Mouse (Mus musculus) midbrain, postnatal 0 days (tissue): ENCODE results near the gene Psmd9. TPM values are rescaled to one million over a fixed set of nuclear protein-coding genes. Genes with fewer than 3 reads are reported as not detected.
A peak's percentile ranks its signal among the peaks of the same experiment; 100 is the strongest.

Experiments used
- ATAC-seq: fragments of 200-750 bp; cut with Nextera tagmentation; 2 replicates; pipeline ENCODE4 v1.8.0; 2017; ENCODE audit warnings: moderate number of reproducible peaks, mild to moderate bottlenecking, moderate TSS enrichment, moderate library complexity; ENCODE audit not compliant: low FRiP score
- DNase-seq: peaks from one replicate; pipeline ENCODE4 v3.0.0-alpha.2; 2015; ENCODE audit warnings: low spot score
- H3K27ac ChIP-seq: fragments of 300-500 bp; sonication (generic); 2 replicates; pipeline ENCODE4 v1.5.1; 2014; ENCODE audit warnings: low read depth, mild to moderate bottlenecking, low read length, mixed read lengths
- H3K27me3 ChIP-seq: fragments of 300-500 bp; sonication (generic); 2 replicates; pipeline ENCODE4 v1.6.1; 2014; ENCODE audit warnings: low read length, control low read depth, mixed read lengths; ENCODE audit not compliant: insufficient read depth
- H3K36me3 ChIP-seq: fragments of 300-500 bp; sonication (generic); 2 replicates; pipeline ENCODE4 v1.6.1; 2014; ENCODE audit warnings: low read length, control low read depth, mixed read lengths; ENCODE audit not compliant: insufficient read depth
- H3K4me1 ChIP-seq: fragments of 300-500 bp; sonication (generic); 2 replicates; pipeline ENCODE4 v1.6.1; 2014; ENCODE audit warnings: mild to moderate bottlenecking, control low read depth, antibody characterized with exemption, low read length, mixed read lengths; ENCODE audit not compliant: insufficient read depth
- H3K4me2 ChIP-seq: fragments of 300-500 bp; sonication (generic); 2 replicates; pipeline ENCODE4 v1.6.1; 2014; ENCODE audit warnings: low read depth, mild to moderate bottlenecking, low read length, mixed read lengths; ENCODE audit not compliant: poor library complexity, severe bottlenecking
- H3K4me3 ChIP-seq: fragments of 300-500 bp; sonication (generic); 2 replicates; pipeline ENCODE4 v1.5.1; 2014; ENCODE audit warnings: low read depth, mild to moderate bottlenecking, low read length, moderate library complexity
- H3K9ac ChIP-seq: fragments of 300-500 bp; sonication (generic); replicated peaks from 2 replicates; pipeline ENCODE4 v1.6.1; 2014; ENCODE audit warnings: mild to moderate bottlenecking, low read length, moderate library complexity, mixed read lengths; ENCODE audit not compliant: poor library complexity, severe bottlenecking
- H3K9me3 ChIP-seq: fragments of 300-500 bp; sonication (generic); 2 replicates; pipeline ENCODE4 v1.6.1; 2016; ENCODE audit warnings: low read length, control low read depth
- CTCF ChIP-seq: IDR thresholded peaks from 2 replicates; pipeline ENCODE4 v1.5.1; 2016; ENCODE audit warnings: antibody characterized with exemption, mild to moderate bottlenecking
- WGBS: fragments of 180-500 bp; shearing (Covaris S2); extraction: QIAGEN DNeasy Blood & Tissue Kit; methylation state at CpG from one replicate; pipeline ENCODE4 v1.1.7; 2014; 5-methylcytosine and 5-hydroxymethylcytosine counted together
- polyA plus RNA-seq: library from polyadenylated mRNA; unstranded; fragments of >200 nt; fragmentation: Nextera tagmentation; extraction: Ambion mirVana; gene quantifications from 2 replicates; pipeline ENCODE4 v1.2.1, GENCODE M21; 2015
- total RNA-seq: library from RNA; depleted of rRNA; stranded (reverse); fragments of >200 nt; gene quantifications from 2 replicates; pipeline ENCODE4 v1.2.3, GENCODE M21; 2014

Gene Psmd9
- total and polyA plus RNA-seq, 2 experiments from 2014 or later, result 26.5 to 81.8 TPM

- peak; percentile 99 for TF ChIP-seq CTCF
Measured at GRCm38 (mm10) chr5:123133083-123133783, 36.0 kb upstream of the Psmd9 start.

GRCm38 (mm10) chr5:123133784-123134143, 35.4 kb upstream of the Psmd9 start:
- no peaks in the 10 kb centered on the region for H3K36me3 ChIP-seq
- DNase-seq (peak; percentile 38), ATAC-seq (no peak)
- H3K4me3 ChIP-seq, result no peak overlapping the region
- no peak for TF ChIP-seq CTCF
- H3K4me2 ChIP-seq, result peak overlapping the region; percentile 99; the same call in 1 of the 2 replicates
- peaks cover 23% of the 10 kb centered on the region for H3K4me1 ChIP-seq
- WGBS, result 13% methylated on average over 7 of the region's 7 CpGs
- H3K27me3 ChIP-seq, result no peaks in the 10 kb centered on the region
- peak overlapping the region; percentile 99 for H3K27ac ChIP-seq
- H3K9ac ChIP-seq, result no peak overlapping the region
- H3K9me3 ChIP-seq, result no peaks in the 10 kb centered on the region

More at GRCm38 (mm10) chr5:123133083-123133783, 36.0 kb upstream of the Psmd9 start:
- H3K27ac ChIP-seq, result peak overlapping the region; percentile 99
- H3K4me3 ChIP-seq, result peak overlapping the region; percentile 52
- H3K27me3 ChIP-seq, result no peaks in the 10 kb centered on the region
- peaks cover 23% of the 10 kb centered on the region for H3K4me1 ChIP-seq
- DNase-seq, result peak; percentile 73
- no peaks in the 10 kb centered on the region for H3K36me3 ChIP-seq
- 15% methylated on average over 18 of the region's 18 CpGs for WGBS
- peak; percentile 22; the same call in 1 of the 2 replicates for ATAC-seq
- no peaks in the 10 kb centered on the region for H3K9me3 ChIP-seq
- 0 out of 2 replicates have a peak overlapping the region, but pooled peaks have one; percentile 78 for H3K9ac ChIP-seq
- peak overlapping the region; percentile 99 for H3K4me2 ChIP-seq

GRCm38 (mm10) chr5:123134186-123134874, 34.9 kb upstream of the Psmd9 start:
- no peak for ATAC-seq
- Histone ChIP-seq H3K4me3 (peak overlapping the region; percentile 91; the same call in 1 of the 2 replicates), H3K4me1 (peaks cover 23% of the 10 kb centered on the region), H3K9me3 (no peaks in the 10 kb centered on the region), H3K4me2 (peak overlapping the region; percentile 99), H3K27ac (peak overlapping the region; percentile 99), H3K27me3 (no peaks in the 10 kb centered on the region), H3K9ac (peak overlapping the region; percentile 97; the same call in 1 of the 2 replicates), H3K36me3 (no peaks in the 10 kb centered on the region)
- 18% methylated on average over 13 of the region's 13 CpGs for WGBS
- peak; percentile 31 for DNase-seq
- TF ChIP-seq CTCF, result no peak

- no peak for DNase-seq
- peak overlapping the region; percentile 99 for H3K4me2 ChIP-seq
- 20% methylated on average over 8 of the region's 8 CpGs for WGBS
Measured at GRCm38 (mm10) chr5:123134875-123135382, 34.3 kb upstream of the Psmd9 start.

GRCm38 (mm10) chr5:123135471-123136360, 33.5 kb upstream of the Psmd9 start:
- Histone ChIP-seq H3K4me1 (peaks cover 23% of the 10 kb centered on the region), H3K9ac (peak overlapping the region; percentile 97), H3K4me3 (peak overlapping the region; percentile 91), H3K27ac (peak overlapping the region; percentile 99), H3K9me3 (no peaks in the 10 kb centered on the region), H3K27me3 (no peaks in the 10 kb centered on the region), H3K36me3 (no peaks in the 10 kb centered on the region), H3K4me2 (peak overlapping the region; percentile 99)
- no peak for TF ChIP-seq CTCF
- DNase-seq, result peak; percentile 66
- 3% methylated on average over 30 of the region's 30 CpGs for WGBS
- ATAC-seq, result no peak

More at GRCm38 (mm10) chr5:123134875-123135382, 34.3 kb upstream of the Psmd9 start:
- peak overlapping the region; percentile 97 for H3K9ac ChIP-seq
- TF ChIP-seq CTCF, result no peak
- H3K36me3 ChIP-seq, result no peaks in the 10 kb centered on the region
- no peak for ATAC-seq
- peak overlapping the region; percentile 91; the same call in 1 of the 2 replicates for H3K4me3 ChIP-seq
- H3K4me1 ChIP-seq, result peaks cover 23% of the 10 kb centered on the region
- peak overlapping the region; percentile 99 for H3K27ac ChIP-seq
- H3K9me3 ChIP-seq, result no peaks in the 10 kb centered on the region
- no peaks in the 10 kb centered on the region for H3K27me3 ChIP-seq
